Mouse (Mus musculus): ENCODE data around the gene B230307C23Rik. TPM values are rescaled to one million over a fixed set of nuclear protein-coding genes. Genes with fewer than 3 reads are reported as not detected.

B230307C23Rik gene
- total and polyA plus RNA-seq, 3 experiments, result 48.7 to 53.3 (median 50.8) TPM

DNA sequence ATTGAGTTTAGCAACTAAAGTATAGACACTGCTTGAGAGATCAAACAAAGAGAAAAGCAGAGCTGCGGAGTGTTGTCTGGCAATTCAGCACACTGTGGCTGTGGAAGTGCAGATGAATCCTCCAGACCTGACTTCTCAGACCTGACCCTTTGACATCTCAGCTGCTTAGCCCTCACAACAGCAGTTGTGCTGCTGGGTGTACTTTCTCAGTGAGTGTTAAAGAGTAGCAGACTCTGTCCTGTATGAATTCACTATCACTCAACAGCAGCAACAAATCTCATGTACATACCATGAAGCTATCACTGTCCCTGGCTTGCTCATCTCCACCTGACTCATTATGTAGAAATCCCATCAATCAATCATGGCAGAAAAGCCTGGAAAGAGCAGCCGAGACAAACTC lies 41.1 kb upstream of the B230307C23Rik start:
- dilution Hi-C loops (cut with MboI; ENCODE audit: extremely low pct_ligation_motif_present, extremely low pct_unique_long_range_greater_than_20kb, low sequenced_read_pairs), result no loop called here
- peaks cover 50 to 82% of the 10 kb centered on the region in 2 experiments for H3K36me3 ChIP-seq (replicated peaks in 1 of 2; ENCODE audit: control insufficient read depth in 1 of 2, insufficient read depth in 1 of 2, low read length in 1 of 2)
- in situ Hi-C loops (cut with MboI; ENCODE audit: low pct_ligation_motif_present, low pct_unique_long_range_greater_than_20kb, low sequenced_read_pairs), result no loop called here

DNA sequence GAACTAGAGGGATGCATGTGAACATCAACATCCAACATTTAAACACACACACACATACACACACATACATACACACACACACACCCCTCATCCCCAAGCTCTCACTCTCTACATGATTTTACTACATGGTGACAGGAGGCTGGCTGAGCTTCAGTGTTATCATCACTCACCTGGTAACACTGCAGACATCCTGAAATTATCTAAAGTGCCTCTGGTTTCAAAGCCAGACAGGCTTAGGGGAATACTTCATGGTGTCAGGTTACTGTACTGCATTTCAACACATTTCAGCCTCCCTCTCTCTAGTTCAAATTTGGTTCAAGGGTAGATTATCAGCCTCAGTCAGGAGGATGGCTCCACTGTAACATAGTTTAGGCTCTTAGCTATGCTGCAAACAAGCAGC lies 39.5 kb upstream of the B230307C23Rik start:
- in situ Hi-C loops (cut with MboI; ENCODE audit: low pct_ligation_motif_present, low pct_unique_long_range_greater_than_20kb, low sequenced_read_pairs) (no loop called here), dilution Hi-C loops (cut with MboI; ENCODE audit: extremely low pct_ligation_motif_present, extremely low pct_unique_long_range_greater_than_20kb, low sequenced_read_pairs) (no loop called here)
- no peak for DNase-seq (ENCODE audit: extremely low read depth)
- Histone ChIP-seq H3K27ac (ENCODE audit: insufficient read depth, low read depth) (no peak overlapping the region), H3K9me3 (replicated peaks; ENCODE audit: low read length) (no peaks in the 10 kb centered on the region), H3K4me3 (replicated peaks in 1 of 3; ENCODE audit: low read depth in 2 of 3, low read length in 2 of 3, poor library complexity in 1 of 3) (no peak overlapping the region), H3K36me3 (replicated peaks in 1 of 2; ENCODE audit: control insufficient read depth in 1 of 2, insufficient read depth in 1 of 2, low read length in 1 of 2) (peaks cover 34 to 66% of the 10 kb centered on the region in 2 experiments), H3K27me3 (replicated peaks) (no peaks in the 10 kb centered on the region), H3K4me1 (ENCODE audit: control insufficient read depth in 1 of 2, insufficient read depth in 2 of 2) (peaks cover 6 to 40% of the 10 kb centered on the region in 2 experiments), H3K9ac (ENCODE audit: insufficient read depth, low read depth) (no peak overlapping the region), H3K79me2 (replicated peaks; ENCODE audit: control insufficient read depth, extremely low read depth, insufficient read depth, poor library complexity, severe bottlenecking) (peaks cover 17% of the 10 kb centered on the region), H3K4me2 (ENCODE audit: insufficient read depth, low read depth, poor library complexity, severe bottlenecking) (no peak overlapping the region)
- TF ChIP-seq ZC3H11A (IDR thresholded peaks at IDR 0.05; ENCODE audit: low read depth, low read length) (no peak), MAFK (IDR thresholded peaks at IDR 0.05; ENCODE audit: insufficient replicate concordance, low read length) (no peak), UBTF (IDR thresholded peaks at IDR 0.05; ENCODE audit: low read depth, low read length) (no peak), EP300 (IDR thresholded peaks at IDR 0.05; ENCODE audit: low read length) (no peak), USF2 (conservative IDR thresholded peaks at IDR 0.05; ENCODE audit: low read depth, low read length) (no peak), RCOR1 (conservative IDR thresholded peaks at IDR 0.05; ENCODE audit: low read depth, low read length) (no peak), SIN3A (IDR thresholded peaks at IDR 0.05; ENCODE audit: low read length) (no peak), RAD21 (IDR thresholded peaks at IDR 0.05; ENCODE audit: low read depth, low read length) (no peak), POLR2AphosphoS2 (IDR thresholded peaks at IDR 0.05; ENCODE audit: low read depth, low read length) (no peak), CTCF (conservative IDR thresholded peaks at IDR 0.05 in 1 of 2, IDR thresholded peaks at IDR 0.05 in 1 of 2; ENCODE audit: low read depth in 2 of 2, low read length in 2 of 2) (no peak), E2F4 (IDR thresholded peaks at IDR 0.05; ENCODE audit: insufficient replicate concordance, low read depth, low read length) (no peak), IRF4 (IDR thresholded peaks at IDR 0.05; ENCODE audit: low read depth, low read length) (no peak), JUND (conservative IDR thresholded peaks at IDR 0.05; ENCODE audit: low read depth, low read length) (no peak)

More for the DNA sequence above, 41.1 kb upstream of the B230307C23Rik start:
- TF ChIP-seq ZC3H11A (IDR thresholded peaks at IDR 0.05; ENCODE audit: low read depth, low read length), result no peak
- TF ChIP-seq TBP (conservative IDR thresholded peaks at IDR 0.05; ENCODE audit: low read depth, low read length), result no peak
- no peak for TF ChIP-seq ZKSCAN1 (IDR thresholded peaks at IDR 0.05; ENCODE audit: borderline replicate concordance, low read depth, low read length)
- no peak for TF ChIP-seq NRF1 (IDR thresholded peaks at IDR 0.05; ENCODE audit: low read depth, low read length)
- no peak for TF ChIP-seq CTCF (conservative IDR thresholded peaks at IDR 0.05 in 1 of 2, IDR thresholded peaks at IDR 0.05 in 1 of 2; ENCODE audit: low read depth in 2 of 2, low read length in 2 of 2)
- TF ChIP-seq ELF1 (IDR thresholded peaks at IDR 0.05; ENCODE audit: low read depth, low read length), result no peak
- TF ChIP-seq HCFC1 (IDR thresholded peaks at IDR 0.05; ENCODE audit: low read depth, low read length), result no peak
- no peak overlapping the region for H3K9ac ChIP-seq (ENCODE audit: insufficient read depth, low read depth)
- DNase-seq (ENCODE audit: extremely low read depth), result no peak
- H3K27ac ChIP-seq (ENCODE audit: insufficient read depth, low read depth), result no peak overlapping the region
- H3K4me3 ChIP-seq (replicated peaks in 1 of 3; ENCODE audit: low read depth in 2 of 3, low read length in 2 of 3, poor library complexity in 1 of 3), result no peak overlapping the region
- peaks cover 6 to 36% of the 10 kb centered on the region in 2 experiments for H3K4me1 ChIP-seq (ENCODE audit: control insufficient read depth in 1 of 2, insufficient read depth in 2 of 2)
- H3K9me3 ChIP-seq (replicated peaks; ENCODE audit: low read length), result no peaks in the 10 kb centered on the region
- H3K79me2 ChIP-seq (replicated peaks; ENCODE audit: control insufficient read depth, extremely low read depth, insufficient read depth, poor library complexity, severe bottlenecking), result peaks cover 17% of the 10 kb centered on the region
- no peaks in the 10 kb centered on the region for H3K27me3 ChIP-seq (replicated peaks)
- H3K4me2 ChIP-seq (ENCODE audit: insufficient read depth, low read depth, poor library complexity, severe bottlenecking), result no peak overlapping the region
